Mouse (Mus musculus) adrenal gland, adult 10 weeks (tissue): ENCODE measurements around the gene Zhx3. TPM values are rescaled to one million over a fixed set of nuclear protein-coding genes. Genes with fewer than 3 reads are reported as not detected.

Source experiments
- polyA plus RNA-seq: library from polyadenylated mRNA; stranded (reverse); fragments of 350-450 nt; fragmentation: Illumina TruSeq; extraction: RNeasy Lipid Tissue Mini Kit (QIAGEN cat#74804); gene quantifications from one replicate; pipeline ENCODE4 v1.2.3, GENCODE M21; 2014; ENCODE audit warnings: low read depth, low replicate concordance

The Zhx3 gene
- 24.3 TPM for polyA plus RNA-seq

GRCm38 (mm10) chr2:160872890-160873382, at the start of gene Zhx3:
Gene Zhx3, minus strand, starts transcription at chr2:160872998.

GRCm38 (mm10) chr2:160912231-160912671, 39.5 kb upstream of the Zhx3 start, which contains the start of gene Emilin3:
Gene Emilin3, minus strand, starts transcription at chr2:160912328.

GRCm38 (mm10) chr2:160880453-160881195, 7.8 kb upstream of the Zhx3 start, which contains the start of gene Lpin3:
Gene Lpin3, plus strand, starts transcription at chr2:160880670.

GRCm38 (mm10) chr2:160731117-160731838, 141.5 kb downstream of the Zhx3 start, which contains the start of gene Plcg1:
Gene Plcg1, plus strand, starts transcription at chr2:160731300.

Other genes with a start within 250 kb of the Zhx3 start
- gene Top1, start 227.1 kb downstream of the Zhx3 start, polyA plus RNA-seq: 276 TPM
- gene Plcg1, start 141.7 kb downstream of the Zhx3 start, polyA plus RNA-seq: 10.6 TPM
- 5.1 TPM for gene Lpin3, start 7.7 kb upstream of the Zhx3 start, polyA plus RNA-seq
- not detected for gene Emilin3, start 39.3 kb upstream of the Zhx3 start, polyA plus RNA-seq
- 37.4 TPM for gene Chd6, start 236.1 kb upstream of the Zhx3 start, polyA plus RNA-seq